Mouse (Mus musculus) gastrocnemius, postnatal 10 days (tissue): ENCODE results near the gene 4933425L06Rik. TPM values are rescaled to one million over a fixed set of nuclear protein-coding genes. Genes with fewer than 3 reads are reported as not detected.

Source experiments
- DNase-seq: peaks from one replicate; pipeline ENCODE4 v3.0.0; 2021; ENCODE audit warnings: mixed read lengths
- long read RNA-seq, 2 experiments: library from polyadenylated mRNA; stranded (forward); transcript quantifications; one replicate each; pipeline ENCODE4 v2.0.0; 2021
- total RNA-seq, 2 experiments: library from RNA; stranded (reverse); gene quantifications; 2 replicates each; pipeline ENCODE4 v1.2.3; 2021

4933425L06Rik gene
- not detected for total RNA-seq
- long read RNA-seq, experiment 1: 0 reads
- long read RNA-seq, experiment 2: 0 reads

DNA sequence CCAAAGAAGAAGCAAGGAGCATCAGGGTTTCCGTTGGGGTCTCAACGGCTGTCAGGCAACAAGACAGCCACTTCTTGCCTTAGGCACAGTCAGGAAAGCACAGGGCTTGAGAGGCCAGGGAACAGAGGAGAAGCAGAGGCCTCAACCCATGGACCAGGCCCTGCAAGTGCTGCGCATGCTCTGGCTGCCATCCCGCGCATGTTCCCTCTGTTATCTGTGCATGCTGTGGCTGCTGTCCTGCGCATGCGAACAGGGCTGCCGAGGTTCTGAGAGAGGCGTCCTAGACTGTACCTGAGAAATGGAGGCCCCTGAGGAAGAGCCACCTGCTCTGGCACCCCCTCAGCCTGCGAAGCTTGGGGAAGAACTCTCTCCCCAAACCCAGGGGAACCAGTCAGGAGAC, at the start of gene 4933425L06Rik:
4933425L06Rik (plus strand) TSS at position 261 of the 400 bp plus-strand sequence.
- DNase-seq: no peak

DNA sequence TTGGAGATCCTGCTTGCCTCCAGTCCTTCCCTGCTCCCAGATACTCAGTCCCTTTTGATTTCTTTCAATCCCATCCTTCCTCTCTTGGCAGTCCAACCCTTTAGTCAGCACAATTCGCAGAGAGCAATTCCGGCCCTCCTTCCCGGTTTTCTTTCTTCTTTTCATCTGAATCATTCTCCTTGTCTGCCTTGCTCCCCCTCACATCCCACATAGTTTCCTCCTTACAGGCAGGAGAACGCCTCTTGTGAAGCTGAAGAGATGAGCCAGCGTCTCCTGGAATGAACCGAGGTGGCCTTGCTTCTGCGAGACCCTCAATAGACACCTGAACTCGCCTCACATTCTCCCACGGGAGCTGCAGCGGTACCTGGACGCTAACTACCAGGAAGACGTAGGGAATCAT, 44.1 kb upstream of the 4933425L06Rik start:
- no peak for DNase-seq

DNA sequence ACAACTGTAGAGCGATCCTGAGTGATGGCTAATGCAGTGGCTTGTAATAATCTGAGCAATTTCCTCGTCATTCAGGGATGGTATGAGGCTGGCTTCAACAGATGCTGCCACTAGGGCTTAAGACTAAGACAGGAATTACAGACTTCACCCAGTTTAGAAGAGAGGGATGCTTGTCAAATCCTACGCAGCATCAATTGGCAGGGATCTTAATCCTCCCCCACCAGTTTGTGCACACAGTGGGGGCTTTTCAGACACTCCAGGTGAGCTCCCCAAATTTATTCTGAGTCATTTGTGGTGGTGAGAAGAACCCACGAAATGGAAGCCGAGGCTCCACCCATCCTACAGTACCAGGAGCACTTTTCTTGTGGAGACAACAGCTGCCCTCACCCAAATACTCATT, 43.6 kb upstream of the 4933425L06Rik start:
- no peak for DNase-seq

DNA sequence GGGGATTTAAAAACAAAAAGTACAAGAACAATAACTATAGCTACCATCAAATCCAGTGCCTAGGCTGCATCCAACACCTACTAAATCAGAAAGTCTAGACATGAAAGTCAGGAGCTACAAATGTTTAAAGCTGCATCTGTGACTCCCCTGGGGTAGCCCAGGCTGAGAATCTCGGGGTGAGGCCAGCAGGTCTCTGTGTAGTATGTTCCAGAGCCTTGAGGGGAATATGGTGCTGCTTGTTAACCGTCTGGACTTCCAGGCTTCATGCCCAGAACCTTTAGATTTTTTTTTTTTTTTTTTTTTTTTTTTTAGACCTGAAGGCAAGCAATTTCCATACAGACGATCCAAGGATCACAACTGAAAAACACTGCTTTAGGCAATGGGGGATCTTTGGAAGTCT, 38.0 kb upstream of the 4933425L06Rik start:
- no peak for DNase-seq

DNA sequence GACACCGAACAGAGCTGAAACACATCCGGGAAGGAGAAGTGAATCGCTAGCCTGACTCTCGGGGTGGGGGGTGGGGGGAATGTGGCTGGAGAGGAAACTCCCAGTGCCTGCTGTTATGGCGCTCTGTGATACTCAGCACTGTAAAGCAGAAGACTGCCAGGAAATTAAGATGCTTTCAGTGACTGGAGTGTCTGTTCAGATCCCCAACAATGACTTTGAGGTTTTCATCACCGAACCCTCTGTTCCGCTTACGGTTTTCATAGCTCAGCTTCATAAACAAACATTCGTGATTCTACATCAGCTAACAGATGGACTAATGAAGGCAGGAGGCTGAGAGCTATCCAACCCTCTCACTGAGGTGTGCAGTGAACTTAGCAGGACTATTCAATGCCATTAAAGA, 34.5 kb upstream of the 4933425L06Rik start:
- DNase-seq: no peak

DNA sequence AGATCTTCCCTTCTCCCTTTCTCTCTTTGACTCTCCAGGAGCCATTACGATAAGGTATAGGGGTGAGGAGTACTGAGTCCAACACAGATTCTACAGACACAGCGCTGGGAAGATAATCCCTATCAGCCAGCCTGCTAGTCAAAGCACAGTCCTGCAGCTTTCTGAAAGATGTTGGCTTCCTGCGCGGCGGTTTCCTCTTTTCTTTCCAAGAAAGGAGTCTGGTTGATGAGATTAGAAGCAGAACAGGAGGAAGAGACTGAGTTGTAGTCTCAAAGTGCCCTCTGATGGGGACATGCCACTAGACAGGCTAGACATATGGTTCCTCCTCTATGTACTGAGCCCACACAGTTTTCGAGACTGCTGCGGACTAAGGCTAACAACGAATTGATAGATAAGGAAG, 33.3 kb upstream of the 4933425L06Rik start:
- no peak for DNase-seq

DNA sequence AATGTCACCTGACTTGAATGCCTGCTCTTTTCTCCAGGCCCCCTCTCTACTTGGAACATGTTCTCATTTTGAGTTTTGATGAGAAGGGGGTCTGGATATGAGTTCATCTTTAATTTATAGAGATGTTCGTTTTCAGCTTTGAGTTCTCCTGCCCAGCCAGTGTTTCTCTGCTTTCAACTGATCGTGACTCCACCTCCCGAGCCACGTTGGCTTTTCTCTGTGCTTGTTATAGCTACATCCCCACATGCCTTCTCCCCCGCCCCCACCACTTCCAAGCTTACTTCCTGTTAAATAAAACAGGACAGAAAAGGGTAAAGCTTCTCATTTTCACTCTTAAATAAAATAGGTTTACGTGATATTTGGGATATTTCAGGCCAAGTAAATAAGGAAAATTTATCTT, 30.5 kb upstream of the 4933425L06Rik start:
- DNase-seq: no peak

DNA sequence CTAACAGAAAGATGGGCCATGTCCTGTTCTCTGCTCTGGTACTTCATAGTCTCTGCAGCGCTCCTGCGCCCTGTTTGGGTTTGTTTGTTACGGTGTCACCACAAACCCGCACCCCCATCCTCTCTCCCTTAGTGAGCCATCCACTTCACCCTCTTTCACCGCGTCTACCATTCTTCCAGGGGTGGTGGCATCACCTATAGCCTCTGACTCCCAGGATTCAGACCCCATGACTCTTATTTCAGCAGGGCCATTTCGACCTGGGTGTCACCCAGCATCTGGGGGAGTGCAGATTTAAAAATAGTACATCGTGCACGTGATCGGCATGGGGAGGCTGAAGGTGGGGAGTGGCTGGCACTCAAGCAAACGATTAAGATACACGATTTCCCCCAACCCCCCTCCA, 28.3 kb upstream of the 4933425L06Rik start:
- no peak for DNase-seq

DNA sequence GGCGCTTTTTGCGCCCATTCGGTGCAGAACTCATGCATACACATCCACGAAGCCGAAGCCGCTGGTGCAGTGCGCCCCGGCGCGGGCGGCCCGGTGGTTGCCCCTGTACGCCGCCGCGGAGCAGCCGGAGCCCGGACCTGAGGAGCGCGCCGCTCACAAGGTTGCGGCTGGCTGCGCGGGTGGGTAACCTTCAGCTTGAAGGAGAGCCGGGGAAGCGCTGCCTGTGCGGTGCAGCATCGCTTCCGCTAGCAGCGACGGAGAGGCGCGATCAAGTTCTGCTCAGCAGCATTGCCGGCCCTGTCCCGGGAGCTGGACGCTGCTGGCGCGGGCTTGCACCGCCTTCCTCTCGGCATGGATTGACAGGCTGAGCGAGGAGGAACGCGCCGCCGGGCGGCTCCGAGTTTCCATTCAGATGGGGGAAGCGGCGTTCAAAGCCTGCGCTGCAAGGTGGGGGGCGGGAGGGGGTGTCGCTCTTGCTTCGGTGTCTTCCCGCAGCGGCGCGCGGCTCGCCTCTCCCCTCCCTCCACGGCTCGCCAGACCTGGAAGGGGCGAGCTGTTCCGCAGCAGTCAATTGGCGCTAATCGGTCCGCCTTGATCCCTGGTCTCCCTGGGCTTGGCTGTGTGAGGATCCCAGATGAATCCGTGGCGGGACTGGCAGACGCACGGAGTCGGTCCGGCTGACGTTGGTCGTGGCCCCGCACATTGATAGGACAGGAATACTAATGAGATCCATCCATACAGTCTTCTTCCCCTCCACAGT, 27.6 kb upstream of the 4933425L06Rik start, which contains the start of gene Rgs7bp:
Rgs7bp (minus strand) TSS at position 750 of the 760 bp plus-strand sequence.
- peak; percentile 62 for DNase-seq

DNA sequence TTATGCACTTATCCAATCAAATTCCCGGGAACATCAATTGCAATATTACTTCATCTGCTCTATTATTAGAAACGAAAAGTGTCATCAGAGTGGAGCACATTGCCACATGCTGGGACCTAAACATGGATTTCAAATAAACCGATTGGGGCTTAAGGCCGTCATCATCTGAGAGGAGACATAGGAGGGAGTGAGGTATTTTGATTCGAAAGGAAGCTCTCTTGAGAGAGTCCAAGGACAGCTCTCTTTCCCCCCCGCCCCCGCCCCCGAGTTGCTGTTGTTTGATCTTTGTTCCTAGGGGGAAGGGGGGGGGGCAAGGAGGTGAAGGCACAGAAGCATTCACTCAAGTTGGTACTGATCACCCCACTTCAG, 27.0 kb upstream of the 4933425L06Rik start:
- no peak for DNase-seq

DNA sequence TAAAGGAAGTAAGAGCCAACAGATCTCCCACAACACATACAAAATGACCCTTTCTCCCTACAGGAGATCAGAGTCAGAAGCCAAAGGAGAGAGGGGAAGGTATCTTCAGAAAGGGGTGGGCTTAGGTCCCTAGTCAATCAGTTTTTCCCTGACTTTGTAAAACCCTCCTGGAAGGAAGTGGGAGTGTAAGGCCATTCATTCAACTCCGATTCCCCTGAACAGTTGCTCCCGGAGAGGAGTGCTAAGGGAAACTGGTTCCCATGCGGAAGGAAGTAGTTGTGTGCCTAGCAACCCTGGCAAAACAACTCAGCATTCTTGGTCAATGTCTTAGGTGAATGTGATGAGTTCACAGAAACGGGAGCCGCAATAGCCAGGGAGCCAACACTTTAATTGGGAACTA, 26.5 kb upstream of the 4933425L06Rik start:
- DNase-seq: no peak

DNA sequence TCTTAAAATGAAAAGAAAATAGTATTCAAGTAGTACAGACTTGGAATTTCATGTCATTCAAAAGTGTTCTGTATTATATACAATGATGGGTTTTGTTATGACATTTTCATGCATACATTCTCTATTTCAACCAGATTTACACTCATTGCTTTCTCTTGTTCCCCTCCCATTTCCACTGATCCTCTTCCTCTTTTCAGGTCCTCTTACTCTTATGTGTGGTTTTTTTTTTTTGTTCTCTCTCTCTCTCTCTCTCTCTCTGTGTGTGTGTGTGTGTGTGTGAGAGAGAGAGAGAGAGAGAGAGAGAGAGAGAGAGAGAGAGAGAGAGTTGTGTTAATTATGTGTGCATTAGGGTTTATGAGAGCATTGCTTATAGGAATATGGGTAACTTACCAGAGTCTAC, 15.8 kb upstream of the 4933425L06Rik start:
- DNase-seq: no peak

DNA sequence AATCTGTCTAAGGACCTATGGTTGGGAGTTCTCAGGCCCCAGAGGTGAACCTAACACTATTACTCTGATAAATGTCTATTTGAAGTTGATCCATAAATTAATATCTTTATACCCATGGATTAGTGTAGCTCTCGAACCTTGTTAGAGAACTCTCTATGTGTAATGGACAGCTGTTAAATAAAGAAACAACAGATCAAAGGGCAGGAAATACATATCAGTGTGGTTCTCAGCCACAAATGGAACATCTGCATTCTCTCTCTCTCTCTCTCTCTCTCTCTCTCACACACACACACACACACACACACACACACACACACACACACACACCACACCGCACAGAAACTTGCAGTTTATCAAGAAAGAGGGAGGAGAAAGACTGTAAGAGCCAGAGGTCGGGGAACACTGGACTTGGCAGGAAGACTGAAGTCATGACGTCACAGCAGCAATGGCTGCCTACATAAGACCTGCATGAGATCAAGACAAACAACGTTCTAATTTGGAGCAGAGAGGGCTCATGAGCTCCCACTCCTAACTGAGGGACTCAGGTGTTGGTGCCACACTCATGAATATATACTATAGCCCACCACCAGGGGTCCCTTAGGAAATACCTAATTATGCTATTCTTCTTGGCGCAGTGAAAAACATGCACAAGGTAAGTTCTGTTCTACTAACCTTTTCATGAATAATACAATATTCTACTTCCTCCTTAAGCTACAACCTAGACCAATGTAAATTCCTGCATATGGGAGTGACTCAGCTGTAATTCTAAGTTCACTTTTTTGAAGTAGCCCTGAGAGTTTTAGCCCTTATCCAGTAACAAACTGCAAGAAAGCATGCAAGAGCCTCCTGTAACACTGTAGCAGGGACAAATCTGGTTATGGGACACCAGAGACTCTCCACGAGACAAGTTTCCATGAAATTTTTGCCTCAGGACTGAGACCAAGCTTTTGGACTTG, 14.8 kb upstream of the 4933425L06Rik start:
- no peak for DNase-seq

DNA sequence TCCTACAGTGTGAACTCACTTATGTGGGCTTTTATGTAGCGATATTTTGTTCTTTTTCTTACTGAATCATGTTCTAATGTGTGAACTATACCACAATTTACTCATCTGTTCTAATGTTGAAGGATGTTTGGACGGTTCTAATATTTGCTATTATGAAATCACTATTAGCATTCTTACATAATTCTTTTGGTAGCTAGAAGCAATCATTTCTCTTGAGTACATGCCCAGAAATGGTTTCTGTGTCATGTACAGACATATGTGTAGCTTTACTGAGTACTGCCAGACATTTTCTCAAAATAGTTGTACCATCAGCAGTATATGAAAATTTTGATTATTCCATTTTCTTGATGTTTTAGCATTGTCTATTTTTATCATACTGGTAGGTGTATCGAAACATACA, 7.4 kb downstream of the 4933425L06Rik start:
- DNase-seq: no peak

DNA sequence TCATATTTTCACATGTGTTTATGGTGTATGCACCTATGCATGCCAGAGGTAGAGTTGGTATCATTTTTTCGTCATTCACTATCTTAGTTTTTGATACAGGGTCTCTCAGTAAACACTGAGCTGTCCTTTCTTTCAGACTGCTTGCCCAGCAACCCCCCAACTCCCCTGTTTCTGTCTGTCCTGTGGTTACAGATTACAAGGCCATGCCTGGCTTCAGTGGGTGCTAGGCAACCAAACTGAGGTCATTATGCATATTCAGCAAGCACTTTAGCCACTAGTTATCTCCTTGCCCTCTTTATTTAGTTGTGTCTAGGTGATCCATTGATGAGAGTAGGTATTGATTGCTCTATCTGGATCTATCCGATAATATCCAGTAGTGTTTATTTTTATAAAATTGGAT, 14.4 kb downstream of the 4933425L06Rik start:
- DNase-seq: no peak

DNA sequence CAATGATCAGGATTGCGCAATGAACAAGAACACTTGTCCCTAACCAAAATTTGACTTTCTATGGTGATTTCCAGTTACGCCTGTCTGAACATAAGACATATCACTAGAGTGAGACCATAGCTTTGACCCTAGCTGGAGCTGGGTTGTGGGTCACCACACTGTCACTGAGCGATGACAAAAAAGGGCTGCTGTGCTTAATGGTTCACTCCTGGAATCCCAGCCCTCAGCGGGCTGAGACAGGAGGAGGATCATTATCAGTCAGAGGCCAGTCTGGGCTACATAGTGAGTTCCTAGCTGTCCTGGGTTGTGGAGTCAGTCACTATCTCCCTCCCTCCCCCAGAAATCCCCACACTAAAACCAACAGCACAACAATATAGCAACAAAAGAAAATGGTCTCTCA, 18.8 kb downstream of the 4933425L06Rik start:
- no peak for DNase-seq

DNA sequence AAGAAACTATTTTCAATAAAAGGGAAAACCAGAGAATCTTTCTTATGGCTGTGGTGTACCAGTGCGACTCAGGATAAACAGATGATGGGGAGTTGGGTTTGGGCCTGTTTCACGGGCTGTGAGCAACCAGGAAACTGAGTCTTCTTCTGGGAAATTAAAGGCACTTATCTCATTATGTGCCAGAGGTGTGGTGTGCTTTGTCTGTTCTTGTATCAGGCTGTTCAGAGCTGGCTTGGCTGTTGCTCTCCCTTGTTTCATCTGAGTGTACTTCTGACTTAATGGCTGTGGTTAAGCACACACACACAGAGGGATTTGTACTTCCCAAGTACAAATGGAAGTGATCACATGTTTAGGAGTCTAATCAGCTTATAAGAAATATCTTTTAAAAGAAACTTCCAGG, 22.5 kb downstream of the 4933425L06Rik start:
- DNase-seq: no peak

DNA sequence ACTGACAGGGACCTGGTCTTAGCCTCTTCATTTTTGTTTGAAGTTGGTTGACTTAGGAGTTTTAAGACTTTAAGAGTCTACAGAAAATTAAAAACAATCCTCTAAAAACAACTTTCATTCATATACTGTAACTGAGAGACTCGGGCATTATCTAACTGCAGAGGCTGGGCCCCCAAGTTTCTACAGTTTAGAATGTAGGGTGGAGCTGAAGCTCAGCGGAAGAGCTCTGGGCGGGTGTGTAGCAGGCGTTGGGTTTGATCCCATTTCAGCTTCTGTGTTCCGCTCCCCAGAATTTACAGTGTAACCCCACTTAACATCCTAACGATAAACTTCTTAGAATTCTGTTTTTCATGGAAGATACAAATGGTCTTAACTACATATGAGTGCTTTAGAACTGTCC, 29.7 kb downstream of the 4933425L06Rik start:
- no peak for DNase-seq

DNA sequence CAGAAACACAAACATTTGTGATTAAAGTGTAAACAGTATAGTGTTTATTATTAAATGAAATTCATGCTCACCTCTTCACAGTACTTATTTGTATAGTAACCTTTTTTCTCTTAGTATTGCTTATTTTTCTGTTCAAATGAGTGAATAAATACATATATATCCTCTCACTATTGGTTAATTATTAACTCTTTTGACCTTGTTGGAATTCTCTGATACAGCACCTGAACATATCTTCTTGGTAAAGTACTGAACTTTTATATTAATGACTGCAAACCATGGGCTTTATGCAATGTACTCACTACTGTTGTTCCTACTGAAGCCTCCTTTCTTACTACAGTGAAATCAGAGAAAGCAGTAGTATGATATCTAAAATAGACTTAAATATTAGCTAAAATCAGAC, 39.7 kb downstream of the 4933425L06Rik start:
- no peak for DNase-seq

DNA sequence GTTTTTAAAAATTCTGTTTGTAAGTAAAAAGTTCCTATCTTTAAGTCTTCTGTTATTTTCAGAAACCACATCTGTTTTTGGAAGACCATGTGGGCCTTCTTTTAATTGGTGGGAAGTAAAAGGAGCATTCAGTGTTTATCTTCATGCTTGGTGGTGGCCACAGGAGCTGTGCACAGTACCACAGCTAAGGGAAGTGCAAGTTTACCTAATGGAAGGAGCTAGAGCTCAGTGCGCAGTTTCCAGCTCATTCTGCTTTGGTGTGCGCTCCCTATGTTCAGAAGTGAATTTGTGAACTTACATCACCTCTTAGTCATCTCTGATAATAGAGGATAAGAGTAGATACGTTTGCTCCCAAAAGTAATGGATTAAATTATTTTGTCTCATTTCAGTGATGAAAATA, 40.2 kb downstream of the 4933425L06Rik start:
- DNase-seq: no peak

DNA sequence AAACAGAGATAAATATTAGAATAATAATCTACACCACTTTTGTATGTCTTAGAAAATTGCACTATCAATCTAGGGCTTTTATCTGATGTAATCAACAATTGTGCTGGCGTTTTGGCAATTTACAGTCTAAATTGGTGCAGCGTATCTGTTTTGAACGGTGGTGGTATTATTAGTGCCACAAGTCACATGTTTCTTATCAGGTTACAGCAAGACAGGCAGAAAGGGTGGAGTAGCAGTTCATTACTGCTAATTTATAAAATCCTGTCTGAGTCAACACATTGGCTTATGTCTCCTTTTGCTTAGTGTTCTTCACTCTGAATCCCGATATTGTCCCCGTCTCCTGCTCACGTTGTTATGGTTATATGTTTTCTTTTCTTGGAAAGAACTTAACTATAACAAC, 48.2 kb downstream of the 4933425L06Rik start:
- DNase-seq: no peak

DNA sequence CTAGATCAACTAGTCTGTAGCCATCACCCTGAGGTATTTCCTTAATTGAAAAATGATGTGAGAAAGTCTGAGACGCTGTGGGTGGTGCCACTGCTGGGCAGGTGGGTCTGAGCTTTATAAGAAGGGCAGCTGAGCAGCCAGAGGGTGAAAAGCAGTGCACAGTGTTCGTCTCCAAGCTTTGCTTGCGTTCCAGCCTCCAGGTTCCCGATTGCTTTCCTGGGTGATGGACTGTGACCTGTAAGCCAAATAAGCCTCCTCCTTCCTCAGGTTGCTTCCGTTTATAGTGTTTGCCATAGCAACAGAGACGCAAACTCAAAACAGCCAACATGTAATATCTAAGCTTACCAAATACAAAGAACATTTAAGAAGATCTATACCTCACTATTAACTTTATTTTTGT, 50.4 kb downstream of the 4933425L06Rik start:
- no peak for DNase-seq

DNA sequence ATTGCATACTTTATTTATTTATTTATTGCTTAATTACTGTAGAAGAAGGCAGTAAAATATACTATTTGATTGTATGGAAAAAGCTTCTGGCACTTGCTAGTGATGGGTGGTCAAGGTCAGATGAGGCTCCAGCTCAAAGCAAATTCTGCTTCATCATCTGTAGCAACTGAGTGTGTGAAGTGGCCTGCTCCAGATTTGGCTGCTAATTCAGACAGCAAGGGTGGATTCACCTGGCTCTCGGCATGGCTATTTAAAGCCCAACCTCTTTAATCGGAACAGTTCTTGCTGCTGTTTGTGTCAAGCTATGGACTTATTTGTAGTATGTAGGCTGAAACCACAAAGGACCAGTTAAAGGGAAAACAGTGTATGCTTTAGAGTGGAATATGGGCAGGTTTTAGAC, 50.9 kb downstream of the 4933425L06Rik start:
- no peak for DNase-seq
